Mouse (Mus musculus): Measurements from ENCODE around the gene Arhgap8. TPM values are rescaled to one million over a fixed set of nuclear protein-coding genes. Genes with fewer than 3 reads are reported as not detected.
A peak's percentile ranks its signal among the peaks of the same experiment; 100 is the strongest.

Arhgap8 gene
- polyA plus RNA-seq, 1 experiment from 2014 or later = 0.39 TPM

GRCm38 (mm10) chr15:84679794-84680193, 40.1 kb upstream of the Arhgap8 start:
- no peak overlapping the region for H3K27ac ChIP-seq (ENCODE audit: low read length)
- 71% methylated on average over 3 of the region's 3 CpGs for WGBS
- H3K27me3 ChIP-seq (ENCODE audit: control insufficient read depth, insufficient read depth, low read depth, low read length) = peaks cover 19% of the 10 kb centered on the region
- H3K36me3 ChIP-seq (ENCODE audit: control insufficient read depth, insufficient read depth, low read length) = no peaks in the 10 kb centered on the region
- H3K9me3 ChIP-seq (replicated peaks; ENCODE audit: control insufficient read depth, low read length, poor library complexity, severe bottlenecking) = no peaks in the 10 kb centered on the region
- H3K4me1 ChIP-seq (ENCODE audit: control insufficient read depth, insufficient read depth, low read length) = peaks cover 15% of the 10 kb centered on the region
- H3K4me3 ChIP-seq (ENCODE audit: low read depth, low read length) = no peak overlapping the region
- H3K9ac ChIP-seq (ENCODE audit: low read depth, low read length) = no peak overlapping the region
- no peak for ATAC-seq
- H3K4me2 ChIP-seq (ENCODE audit: low read length) = no peak overlapping the region

- H3K9ac ChIP-seq (ENCODE audit: low read depth, low read length) = peak overlapping the region; percentile 57
- ATAC-seq = peak; percentile 47; the same call in 1 of the 2 replicates
- H3K4me3 ChIP-seq (ENCODE audit: low read depth, low read length) = peak overlapping the region; percentile 44
- H3K9me3 ChIP-seq (replicated peaks; ENCODE audit: control insufficient read depth, low read length, poor library complexity, severe bottlenecking) = no peaks in the 10 kb centered on the region
- WGBS = under 1% methylated on average over 54 of the region's 77 CpGs
- H3K4me1 ChIP-seq (ENCODE audit: control insufficient read depth, insufficient read depth, low read length) = peaks cover 15% of the 10 kb centered on the region
- no peaks in the 10 kb centered on the region for H3K36me3 ChIP-seq (ENCODE audit: control insufficient read depth, insufficient read depth, low read length)
- no peak overlapping the region for H3K27ac ChIP-seq (ENCODE audit: low read length)
- H3K27me3 ChIP-seq (ENCODE audit: control insufficient read depth, insufficient read depth, low read depth, low read length) = peaks cover 19% of the 10 kb centered on the region
- peak overlapping the region; percentile 96 for H3K4me2 ChIP-seq (ENCODE audit: low read length)
Measured at GRCm38 (mm10) chr15:84680545-84681454, 39.1 kb upstream of the Arhgap8 start.

- ATAC-seq = no peak
- no peak overlapping the region for H3K27ac ChIP-seq (ENCODE audit: low read length)
Measured at GRCm38 (mm10) chr15:84681455-84682193, 38.2 kb upstream of the Arhgap8 start.

GRCm38 (mm10) chr15:84682206-84682605, 37.6 kb upstream of the Arhgap8 start:
- no peak overlapping the region for H3K4me2 ChIP-seq (ENCODE audit: low read length)
- WGBS = 81% methylated on average over 3 of the region's 3 CpGs
- H3K4me3 ChIP-seq (ENCODE audit: low read depth, low read length) = no peak overlapping the region
- no peak overlapping the region for H3K27ac ChIP-seq (ENCODE audit: low read length)
- H3K9ac ChIP-seq (ENCODE audit: low read depth, low read length) = no peak overlapping the region
- peaks cover 15% of the 10 kb centered on the region for H3K4me1 ChIP-seq (ENCODE audit: control insufficient read depth, insufficient read depth, low read length)
- H3K9me3 ChIP-seq (replicated peaks; ENCODE audit: control insufficient read depth, low read length, poor library complexity, severe bottlenecking) = no peaks in the 10 kb centered on the region
- H3K36me3 ChIP-seq (ENCODE audit: control insufficient read depth, insufficient read depth, low read length) = no peaks in the 10 kb centered on the region
- ATAC-seq = no peak
- H3K27me3 ChIP-seq (ENCODE audit: control insufficient read depth, insufficient read depth, low read depth, low read length) = peaks cover 19% of the 10 kb centered on the region

More at GRCm38 (mm10) chr15:84681455-84682193, 38.2 kb upstream of the Arhgap8 start:
- Histone ChIP-seq H3K27me3 (ENCODE audit: control insufficient read depth, insufficient read depth, low read depth, low read length) (peaks cover 19% of the 10 kb centered on the region), H3K9ac (ENCODE audit: low read depth, low read length) (peak overlapping the region; percentile 57), H3K9me3 (replicated peaks; ENCODE audit: control insufficient read depth, low read length, poor library complexity, severe bottlenecking) (no peaks in the 10 kb centered on the region), H3K36me3 (ENCODE audit: control insufficient read depth, insufficient read depth, low read length) (no peaks in the 10 kb centered on the region), H3K4me3 (ENCODE audit: low read depth, low read length) (peak overlapping the region; percentile 44), H3K4me2 (ENCODE audit: low read length) (peak overlapping the region; percentile 96), H3K4me1 (ENCODE audit: control insufficient read depth, insufficient read depth, low read length) (peaks cover 15% of the 10 kb centered on the region)
- WGBS = 2% methylated on average over 24 of the region's 31 CpGs

- Histone ChIP-seq H3K9ac (ENCODE audit: low read depth, low read length) (no peak overlapping the region), H3K4me2 (ENCODE audit: low read length) (no peak overlapping the region), H3K27me3 (ENCODE audit: control insufficient read depth, insufficient read depth, low read depth, low read length) (peaks cover 19% of the 10 kb centered on the region), H3K36me3 (ENCODE audit: control insufficient read depth, insufficient read depth, low read length) (no peaks in the 10 kb centered on the region), H3K4me1 (ENCODE audit: control insufficient read depth, insufficient read depth, low read length) (peaks cover 15% of the 10 kb centered on the region), H3K4me3 (ENCODE audit: low read depth, low read length) (no peak overlapping the region), H3K27ac (ENCODE audit: low read length) (no peak overlapping the region), H3K9me3 (replicated peaks; ENCODE audit: control insufficient read depth, low read length, poor library complexity, severe bottlenecking) (no peaks in the 10 kb centered on the region)
- WGBS = 69% methylated on average over 5 of the region's 5 CpGs
- ATAC-seq = no peak
Measured at GRCm38 (mm10) chr15:84682821-84683220, 37.0 kb upstream of the Arhgap8 start.

GRCm38 (mm10) chr15:84684520-84684919, 35.3 kb upstream of the Arhgap8 start:
- no peak overlapping the region for H3K4me3 ChIP-seq (ENCODE audit: low read depth, low read length)
- peaks cover 19% of the 10 kb centered on the region for H3K27me3 ChIP-seq (ENCODE audit: control insufficient read depth, insufficient read depth, low read depth, low read length)
- H3K36me3 ChIP-seq (ENCODE audit: control insufficient read depth, insufficient read depth, low read length) = no peaks in the 10 kb centered on the region; the same call in 1 of the 2 replicates
- no peak overlapping the region for H3K27ac ChIP-seq (ENCODE audit: low read length)
- ATAC-seq = no peak
- 66% methylated on average over 5 of the region's 5 CpGs for WGBS
- no peaks in the 10 kb centered on the region for H3K9me3 ChIP-seq (replicated peaks; ENCODE audit: control insufficient read depth, low read length, poor library complexity, severe bottlenecking)
- H3K9ac ChIP-seq (ENCODE audit: low read depth, low read length) = no peak overlapping the region
- H3K4me2 ChIP-seq (ENCODE audit: low read length) = no peak overlapping the region
- peaks cover 15% of the 10 kb centered on the region for H3K4me1 ChIP-seq (ENCODE audit: control insufficient read depth, insufficient read depth, low read length)

- WGBS = 80% methylated on average over 3 of the region's 3 CpGs
- no peak overlapping the region for H3K27ac ChIP-seq (ENCODE audit: low read length)
- H3K27me3 ChIP-seq (ENCODE audit: control insufficient read depth, insufficient read depth, low read depth, low read length) = peaks cover 11% of the 10 kb centered on the region
- H3K4me2 ChIP-seq (ENCODE audit: low read length) = no peak overlapping the region
- peaks cover 12% of the 10 kb centered on the region for H3K4me1 ChIP-seq (ENCODE audit: control insufficient read depth, insufficient read depth, low read length)
- peaks cover 5% of the 10 kb centered on the region; the same call in 1 of the 2 replicates for H3K36me3 ChIP-seq (ENCODE audit: control insufficient read depth, insufficient read depth, low read length)
- no peaks in the 10 kb centered on the region for H3K9me3 ChIP-seq (replicated peaks; ENCODE audit: control insufficient read depth, low read length, poor library complexity, severe bottlenecking)
- ATAC-seq = no peak
- H3K4me3 ChIP-seq (ENCODE audit: low read depth, low read length) = no peak overlapping the region
- H3K9ac ChIP-seq (ENCODE audit: low read depth, low read length) = no peak overlapping the region
Measured at GRCm38 (mm10) chr15:84685417-84685816, 34.4 kb upstream of the Arhgap8 start.

- no peak for ATAC-seq
- Histone ChIP-seq H3K4me2 (ENCODE audit: low read length) (no peak overlapping the region), H3K4me1 (ENCODE audit: control insufficient read depth, insufficient read depth, low read length) (no peaks in the 10 kb centered on the region), H3K36me3 (ENCODE audit: control insufficient read depth, insufficient read depth, low read length) (peaks cover 10% of the 10 kb centered on the region; the same call in 1 of the 2 replicates), H3K27ac (ENCODE audit: low read length) (no peak overlapping the region), H3K9me3 (replicated peaks; ENCODE audit: control insufficient read depth, low read length, poor library complexity, severe bottlenecking) (no peaks in the 10 kb centered on the region), H3K9ac (ENCODE audit: low read depth, low read length) (no peak overlapping the region), H3K4me3 (ENCODE audit: low read depth, low read length) (no peak overlapping the region), H3K27me3 (ENCODE audit: control insufficient read depth, insufficient read depth, low read depth, low read length) (no peaks in the 10 kb centered on the region)
- WGBS = 82% methylated on average over 14 of the region's 14 CpGs
Measured at GRCm38 (mm10) chr15:84687904-84688303, 31.9 kb upstream of the Arhgap8 start.

All from midbrain, embryonic 16.5 days (tissue).